Mouse (Mus musculus): ENCODE results near the gene Usp17lc. TPM values are rescaled to one million over a fixed set of nuclear protein-coding genes. Genes with fewer than 3 reads are reported as not detected.
"Not testable (repeated sequence)": the region's sequence is repeated elsewhere in the genome, so short reads cannot be mapped to it uniquely, and the experiment has no call there.

Usp17lc gene
- total RNA-seq (2022): not detected

DNA sequence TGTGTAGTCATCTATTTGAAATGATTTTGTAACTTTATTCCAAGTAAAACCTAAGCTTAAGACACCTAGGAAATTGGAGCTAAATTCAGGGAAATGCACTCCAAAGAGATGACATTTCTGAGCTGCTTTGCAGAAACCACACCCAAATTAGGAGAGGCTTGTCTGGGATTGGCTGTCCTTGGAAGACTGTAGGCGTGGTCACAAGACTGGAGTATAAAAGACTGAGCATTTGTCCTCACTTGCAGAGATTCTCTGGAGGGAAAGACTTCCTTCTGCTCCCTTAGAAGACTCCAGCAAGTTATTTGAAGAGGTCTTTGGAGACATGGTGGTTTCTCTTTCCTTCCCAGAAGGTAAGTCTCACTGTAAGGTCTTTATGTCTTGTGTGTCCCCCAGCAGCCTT lies at the start of gene Usp17lc:
Gene Usp17lc (plus strand): TSS at position 301 of the 400 bp plus-strand sequence.
- not testable (repeated sequence) for DNase-seq (ENCODE audit: low spot score in 2 of 2)

DNA sequence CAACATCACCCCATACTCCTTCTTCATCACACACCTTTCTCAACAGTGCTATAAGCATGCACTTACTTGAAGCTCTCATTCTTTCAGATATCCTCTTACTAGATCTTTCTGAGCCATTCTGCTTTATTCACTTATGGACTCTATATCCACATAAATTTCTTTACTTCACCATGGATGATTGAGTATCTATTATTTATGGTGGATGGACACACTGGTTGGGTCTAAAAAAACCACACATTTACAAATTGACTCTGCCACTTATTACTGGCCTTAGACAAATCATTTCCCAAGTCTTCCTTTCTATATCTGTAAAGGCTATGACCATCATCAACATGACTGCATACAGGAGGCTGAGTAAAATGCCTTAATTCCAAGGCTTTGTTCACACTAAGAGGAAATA lies 28.8 kb upstream of the Usp17lc start, which contains the start of gene Olfr603:
Gene Olfr603 (minus strand): TSS at position 101 of the 400 bp plus-strand sequence.
- DNase-seq (ENCODE audit: low spot score in 2 of 2): no peak

DNA sequence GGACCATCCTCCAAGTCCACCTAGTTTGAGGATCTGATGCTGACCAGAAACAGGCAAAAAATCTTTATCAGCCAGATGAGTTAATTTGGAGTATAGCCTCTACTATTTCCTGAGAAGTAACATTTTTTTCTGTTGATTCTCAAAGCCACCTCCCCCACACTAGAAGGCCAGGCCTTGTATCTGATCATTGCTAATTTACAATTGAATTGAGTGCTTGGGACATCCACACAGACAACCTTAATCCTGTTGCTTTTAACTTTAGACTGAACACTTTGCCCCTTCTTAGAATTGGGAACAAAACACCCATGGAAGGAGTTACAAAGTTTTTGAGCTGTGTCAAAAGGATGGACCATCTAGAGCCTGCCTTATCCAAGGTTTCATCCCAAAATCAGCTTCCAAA lies 17.1 kb upstream of the Usp17lc start:
- DNase-seq (ENCODE audit: low spot score in 2 of 2): no peak

DNA sequence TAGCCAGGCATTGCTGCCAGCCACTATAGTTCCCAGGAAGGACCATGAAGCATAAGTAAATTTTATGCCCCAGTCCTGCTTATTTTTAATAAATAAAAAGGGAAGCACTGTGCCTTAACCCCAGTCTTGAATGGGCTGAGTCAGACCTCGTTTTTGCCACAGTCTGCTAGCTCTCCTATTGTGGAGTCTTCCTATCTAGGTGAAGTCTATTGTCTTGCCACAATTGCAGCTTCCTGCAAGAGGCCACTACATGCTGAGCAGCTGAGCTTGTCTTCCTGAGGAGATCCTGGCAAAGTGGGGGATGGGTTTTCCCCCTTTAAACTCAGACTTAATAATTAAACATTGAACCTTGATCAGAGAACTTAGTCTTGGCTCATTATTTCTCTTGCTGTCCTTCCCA lies 15.9 kb upstream of the Usp17lc start:
- DNase-seq (ENCODE audit: low spot score in 2 of 2): no peak

DNA sequence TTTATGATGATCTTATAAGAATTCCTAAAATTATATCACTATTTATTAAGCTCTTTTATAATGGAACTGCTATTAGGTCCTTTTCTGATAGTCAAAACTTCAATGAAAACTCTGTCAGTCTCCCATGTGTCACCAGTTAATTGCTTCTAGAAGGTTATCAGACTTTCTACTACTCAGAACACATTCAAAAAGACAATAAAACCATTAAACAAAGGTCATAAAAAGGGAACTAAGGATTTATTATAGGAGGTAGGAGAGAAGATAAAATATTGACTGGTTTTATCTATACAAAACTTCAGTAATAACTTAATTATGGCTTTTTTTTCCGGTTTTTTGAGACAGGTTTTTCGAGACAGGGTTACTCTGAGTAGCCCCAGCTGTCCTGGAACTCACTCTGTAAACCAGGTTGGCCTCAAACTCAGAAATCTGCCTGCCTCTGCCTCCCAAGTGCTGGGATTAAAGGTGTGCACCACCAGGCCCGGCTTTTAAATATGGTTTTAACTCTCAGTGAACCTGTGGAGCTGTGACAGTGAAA lies 8.3 kb upstream of the Usp17lc start:
- not testable (repeated sequence) for DNase-seq (ENCODE audit: low spot score in 2 of 2)

DNA sequence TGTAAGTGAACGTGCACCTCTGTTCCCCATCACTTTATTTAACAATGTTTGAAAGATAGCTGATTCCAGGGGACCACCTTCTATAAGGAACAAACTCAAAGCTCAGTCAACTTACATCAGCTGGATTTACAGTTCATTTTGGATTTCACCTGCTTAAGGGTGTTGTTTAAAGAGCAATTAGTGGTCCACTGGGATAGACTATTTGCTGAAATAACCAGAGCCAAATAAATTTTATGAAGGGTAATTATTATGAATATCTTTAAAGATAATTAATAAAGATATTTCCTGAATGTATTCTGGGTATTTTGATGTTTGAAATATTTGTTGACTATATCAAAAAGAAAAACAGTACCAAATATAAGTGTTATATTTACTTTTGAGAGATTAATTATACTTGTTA lies 30.5 kb downstream of the Usp17lc start, which contains the start of gene Olfr605:
Gene Olfr605 (minus strand): TSS at position 101 of the 400 bp plus-strand sequence.
- DNase-seq (ENCODE audit: low spot score in 2 of 2): no peak

DNA sequence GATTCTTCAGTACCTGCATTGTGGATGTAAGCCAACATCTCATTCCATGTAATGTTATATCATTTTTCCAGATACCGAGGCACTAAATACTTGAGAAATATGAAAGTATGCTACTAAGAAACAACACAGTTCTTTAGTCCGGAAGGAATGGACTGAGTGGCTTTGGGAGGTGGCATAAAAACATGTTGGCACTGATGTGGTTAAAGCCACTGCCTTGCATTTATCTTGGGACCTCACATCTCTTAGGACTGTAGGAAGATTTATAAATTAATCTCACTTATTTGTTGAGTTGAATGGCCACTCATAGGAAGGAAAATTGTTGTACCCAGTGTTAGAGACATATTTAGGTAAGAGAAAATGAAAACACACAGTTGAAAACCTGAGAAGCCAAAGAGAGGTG lies 33.9 kb downstream of the Usp17lc start, which contains the start of gene Olfr606:
Gene Olfr606 (plus strand): TSS at position 301 of the 400 bp plus-strand sequence.
- DNase-seq (ENCODE audit: low spot score in 2 of 2): no peak

DNA sequence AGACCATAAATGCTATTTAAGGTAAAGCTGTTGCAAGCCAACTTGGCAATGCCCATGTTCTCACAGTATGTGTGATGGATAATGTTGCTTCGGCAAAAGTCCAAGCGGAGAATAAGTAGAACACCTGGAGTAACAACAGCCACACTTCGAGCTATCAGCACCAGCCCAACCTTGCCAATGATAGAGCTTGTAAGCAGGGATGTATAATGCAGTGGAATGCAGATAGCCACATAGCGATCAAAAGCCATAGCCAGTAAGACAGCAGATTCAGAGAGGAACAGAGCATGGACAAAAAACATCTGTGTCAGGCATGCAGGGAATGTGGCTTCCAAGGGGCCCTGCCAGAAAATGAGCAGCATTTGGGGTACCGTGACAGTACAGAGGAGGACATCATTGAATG lies 45.7 kb downstream of the Usp17lc start:
- DNase-seq (ENCODE audit: low spot score in 2 of 2): no peak

Small RNAs within 50 kb of the gene (microRNA-seq; reads per million reads assigned to microRNA genes)
- gene Gm25774: 0 reads per million in 2 experiments

Other genes with a start within 250 kb of the Usp17lc start
- gene Olfr591, start 236.7 kb upstream of the Usp17lc start, total RNA-seq (2022): not detected
- not detected for gene Olfr592, start 230.3 kb upstream of the Usp17lc start, total RNA-seq (2022)
- gene Olfr593, start 203.2 kb upstream of the Usp17lc start, total RNA-seq (2022): not detected
- not detected for gene Olfr594, start 198.1 kb upstream of the Usp17lc start, total RNA-seq (2022)
- gene Usp17ld, start 162.6 kb upstream of the Usp17lc start, total RNA-seq (2022): not detected
- gene Olfr596, start 109.4 kb upstream of the Usp17lc start, total RNA-seq (2022): not detected
- not detected for gene Olfr597, start 98.8 kb upstream of the Usp17lc start, total RNA-seq (2022)
- gene Olfr598, start 91.5 kb upstream of the Usp17lc start, total RNA-seq (2022): not detected
- gene Olfr599, start 79.2 kb upstream of the Usp17lc start, total RNA-seq (2022): not detected
- gene Olfr600, start 65.4 kb upstream of the Usp17lc start, total RNA-seq (2022): not detected
- not detected for gene Olfr601, start 52.4 kb upstream of the Usp17lc start, total RNA-seq (2022)
- gene Olfr603, start 28.9 kb upstream of the Usp17lc start, total RNA-seq (2022): not detected
- gene Olfr605, start 30.4 kb downstream of the Usp17lc start, total RNA-seq (2022): not detected
- not detected for gene Olfr606, start 34.0 kb downstream of the Usp17lc start, total RNA-seq (2022)
- not detected for gene Olfr607, start 49.1 kb downstream of the Usp17lc start, total RNA-seq (2022)
- not detected for gene Olfr608, start 54.8 kb downstream of the Usp17lc start, total RNA-seq (2022)
- not detected for gene Olfr609, start 83.0 kb downstream of the Usp17lc start, total RNA-seq (2022)
- not detected for gene Olfr610, start 97.0 kb downstream of the Usp17lc start, total RNA-seq (2022)
- not detected for gene Olfr611, start 105.8 kb downstream of the Usp17lc start, total RNA-seq (2022)
- not detected for gene Olfr612, start 127.6 kb downstream of the Usp17lc start, total RNA-seq (2022)
- gene Olfr613, start 133.0 kb downstream of the Usp17lc start, total RNA-seq (2022): not detected
- not detected for gene Olfr615, start 141.0 kb downstream of the Usp17lc start, total RNA-seq (2022)
- gene Olfr616, start 154.1 kb downstream of the Usp17lc start, total RNA-seq (2022): not detected
- not detected for gene Olfr617, start 158.0 kb downstream of the Usp17lc start, total RNA-seq (2022)
- gene Olfr618, start 175.0 kb downstream of the Usp17lc start, total RNA-seq (2022): not detected
- gene Olfr619, start 185.5 kb downstream of the Usp17lc start, total RNA-seq (2022): not detected
- not detected for gene Olfr620, start 197.5 kb downstream of the Usp17lc start, total RNA-seq (2022)
- gene Olfr622, start 227.6 kb downstream of the Usp17lc start, total RNA-seq (2022): not detected
- not detected for gene Olfr623, start 248.6 kb downstream of the Usp17lc start, total RNA-seq (2022)